Mouse (Mus musculus) lung, adult 18-20 months (tissue): ENCODE data around the gene Fnip2.

ENCODE experiments used
- DNase-seq, 2 experiments: peaks; one replicate each; pipeline ENCODE4 v3.0.0; 2022; ENCODE audit warnings: mixed read lengths in 2 of 2

The Fnip2 gene

GRCm38 (mm10) chr3:79410629-79410995 lies 157.0 kb downstream of the Fnip2 start:
- DNase-seq, result peak in 1 of 2 experiments; percentile 1

- DNase-seq, result no peak
Measured at GRCm38 (mm10) chr3:79409927-79410628, 157.5 kb downstream of the Fnip2 start.

- no peak for DNase-seq
Measured at GRCm38 (mm10) chr3:79408546-79408945, 159.1 kb downstream of the Fnip2 start.
